Mouse (Mus musculus): ENCODE measurements at regions not wholly inside any gene's neighbourhood (a gene's known extent, or its start where the extent isn't known, plus 50 kb on each side); places are given as distances from the start of the nearest gene placed in this dataset.

GRCm38 (mm10) chr2:159534951-159535350, 740.3 kb downstream of the Dhx35 start:
- no peak for TF ChIP-seq CTCF (IDR thresholded peaks at IDR 0.05)
- no peak for TF ChIP-seq POLR2A (IDR thresholded peaks at IDR 0.05; ENCODE audit: insufficient read depth, low read depth, low read length)
